Mouse (Mus musculus) cerebellum, postnatal 25 days (tissue): ENCODE results near the gene Endov.

Source experiments
- DNase-seq, 2 experiments: peaks; one replicate each; pipeline ENCODE4 v3.0.0; 2021; ENCODE audit warnings: mixed read lengths in 2 of 2

Endov gene

DNA sequence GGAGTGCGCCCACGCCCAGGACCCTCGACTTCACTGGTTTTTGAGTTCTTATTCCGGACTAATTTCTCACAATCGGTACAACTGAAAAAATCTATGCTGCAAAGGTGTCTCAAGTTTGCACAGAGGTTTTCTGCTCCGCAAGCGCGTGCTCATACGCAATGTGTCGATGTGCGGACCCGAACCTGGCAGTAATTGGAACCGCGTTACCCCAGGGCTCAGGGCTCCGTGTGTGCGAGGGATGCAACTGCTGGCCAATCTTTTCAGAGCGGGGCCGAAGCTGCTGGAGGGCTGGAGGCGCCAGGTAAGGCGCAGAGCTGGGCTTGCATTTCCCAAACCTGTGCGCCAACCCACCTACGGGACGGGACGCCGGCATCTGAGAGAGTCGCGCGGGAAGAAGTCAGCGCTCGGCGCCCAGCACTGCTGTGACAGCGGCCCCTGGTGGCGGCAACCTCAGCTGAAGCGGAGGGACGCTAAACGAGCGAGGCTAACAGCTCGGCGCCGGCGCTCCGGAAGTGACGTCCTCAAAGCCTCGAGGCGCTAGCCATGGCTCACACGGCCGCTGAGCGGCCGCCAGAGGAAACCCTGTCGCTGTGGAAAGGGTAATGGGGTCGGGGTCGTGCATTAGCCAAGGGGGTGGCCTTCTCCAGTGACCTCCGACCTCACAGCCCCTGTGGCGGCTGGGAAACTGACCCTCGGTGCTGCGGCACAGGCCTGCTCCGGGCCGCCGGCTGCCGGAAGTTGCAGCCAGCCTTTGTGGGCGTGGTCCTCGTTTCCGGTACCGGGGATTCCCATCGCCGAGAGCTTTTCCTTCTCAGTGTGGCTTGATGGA lies at the start of gene Endov:
Endov (plus strand) TSS at position 487 of the 829 bp plus-strand sequence.
- DNase-seq, result peak; percentile 100

DNA sequence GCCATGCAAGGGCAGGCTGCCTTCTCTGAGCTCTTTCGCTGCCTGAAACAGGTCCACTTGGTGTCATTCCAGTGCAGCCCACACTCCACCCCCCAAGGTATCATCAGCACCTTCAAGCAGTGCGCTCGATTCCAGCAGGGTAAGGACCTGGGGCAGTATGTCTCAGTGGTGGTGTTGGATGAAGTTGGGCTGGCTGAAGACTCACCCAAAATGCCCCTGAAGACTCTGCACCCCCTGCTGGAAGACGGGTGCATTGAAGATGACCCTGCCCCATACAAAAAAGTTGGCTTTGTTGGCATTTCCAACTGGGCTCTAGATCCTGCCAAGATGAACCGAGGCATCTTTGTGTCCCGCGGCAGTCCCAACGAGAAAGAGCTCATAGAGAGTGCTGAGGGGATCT lies 48.9 kb upstream of the Endov start:
- DNase-seq, result peak; percentile 15 to 25

DNA sequence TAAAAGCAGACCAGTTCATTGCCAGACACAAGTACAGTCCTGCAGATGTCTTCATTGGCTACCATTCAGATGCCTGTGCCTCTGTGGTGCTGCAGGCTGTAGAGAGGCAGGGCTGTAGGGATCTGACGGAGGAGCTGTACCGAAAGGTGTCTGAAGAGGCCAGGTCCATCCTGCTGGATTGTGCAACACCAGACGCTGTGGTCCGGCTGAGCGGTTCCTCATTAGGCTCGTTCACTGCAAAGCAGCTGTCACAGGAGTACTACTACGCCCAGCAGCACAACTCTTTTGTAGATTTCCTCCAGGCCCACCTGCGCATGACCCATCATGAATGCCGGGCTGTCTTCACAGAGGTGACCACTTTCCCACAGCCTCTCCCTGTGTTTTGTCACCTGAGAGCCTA lies 47.7 kb upstream of the Endov start:
- no peak for DNase-seq

DNA sequence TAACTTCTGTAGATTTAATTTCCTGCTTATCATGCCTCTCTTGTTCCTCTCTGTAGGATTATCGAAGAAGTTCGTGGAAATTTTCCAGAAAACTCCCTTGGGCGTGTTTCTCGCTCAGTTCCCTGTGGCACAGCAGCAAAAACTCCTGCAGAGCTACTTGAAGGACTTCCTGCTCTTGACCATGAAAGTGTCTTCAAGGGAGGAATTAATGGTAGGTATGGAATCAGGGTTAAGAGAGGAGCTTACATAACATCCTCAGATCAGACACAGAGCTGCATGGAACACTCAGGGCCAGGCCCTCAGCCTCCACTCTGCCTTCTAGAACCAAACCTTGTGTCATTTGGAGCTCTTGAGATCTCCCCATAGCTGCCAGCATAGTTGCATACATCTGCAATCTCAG lies 35.0 kb upstream of the Endov start:
- DNase-seq, result no peak

DNA sequence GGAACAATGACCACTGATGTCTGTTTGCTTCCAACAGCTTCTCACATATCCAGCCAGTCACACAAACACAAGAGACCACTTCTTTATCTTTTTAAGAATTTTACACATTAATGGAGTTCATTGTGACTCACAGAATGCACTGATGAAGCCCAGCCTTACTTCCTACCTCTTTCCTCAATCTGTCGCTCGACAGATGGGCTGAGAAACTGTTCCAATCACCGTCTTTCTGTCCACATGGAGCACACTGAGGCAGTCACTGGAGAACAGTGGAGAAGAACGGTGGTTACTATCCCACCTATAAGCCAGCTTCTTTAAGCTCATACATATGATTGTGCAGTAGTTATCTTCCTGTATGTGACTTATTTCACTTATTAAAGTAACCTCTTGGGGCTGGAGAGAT lies 13.3 kb upstream of the Endov start:
- no peak for DNase-seq

DNA sequence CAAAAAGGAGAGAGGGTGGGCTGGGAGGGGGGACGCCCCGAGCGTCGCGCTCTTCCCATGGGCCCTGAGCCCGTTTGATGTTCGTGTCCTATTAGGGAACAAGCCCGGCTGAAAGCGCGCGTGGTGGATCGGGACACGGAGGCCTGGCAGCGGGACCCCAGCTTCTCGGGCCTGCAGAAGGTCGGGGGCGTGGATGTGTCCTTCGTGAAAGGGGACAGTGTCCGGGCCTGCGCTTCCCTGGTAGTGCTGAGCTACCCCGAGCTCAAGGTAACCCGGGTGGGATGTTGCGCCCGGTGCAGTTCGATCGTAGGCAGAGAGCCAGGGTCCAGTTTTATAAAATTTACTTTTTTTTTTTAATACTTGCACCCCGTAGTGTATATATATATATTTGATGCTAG lies 542 bp downstream of the Endov start:
- no peak for DNase-seq

DNA sequence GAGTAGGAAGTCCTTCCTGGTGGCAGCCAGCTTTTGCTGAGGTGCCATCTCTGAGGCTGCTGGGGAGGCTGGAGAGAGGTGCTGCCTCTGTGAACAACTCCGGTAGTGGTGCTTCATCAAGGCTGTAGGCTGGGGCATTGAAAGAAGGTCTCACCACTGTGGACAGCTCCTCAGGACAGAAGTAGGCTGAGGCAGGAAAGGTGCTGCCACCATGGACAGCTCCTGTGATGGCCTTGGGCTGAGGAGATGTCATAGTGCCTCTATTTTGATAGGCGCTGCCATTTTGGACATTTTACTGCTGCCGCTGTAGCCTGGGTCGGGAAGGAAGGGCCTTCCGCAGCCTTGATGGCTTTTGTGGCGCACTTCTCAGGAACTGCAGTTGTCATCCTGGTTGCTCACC lies 1.7 kb downstream of the Endov start:
- no peak for DNase-seq

DNA sequence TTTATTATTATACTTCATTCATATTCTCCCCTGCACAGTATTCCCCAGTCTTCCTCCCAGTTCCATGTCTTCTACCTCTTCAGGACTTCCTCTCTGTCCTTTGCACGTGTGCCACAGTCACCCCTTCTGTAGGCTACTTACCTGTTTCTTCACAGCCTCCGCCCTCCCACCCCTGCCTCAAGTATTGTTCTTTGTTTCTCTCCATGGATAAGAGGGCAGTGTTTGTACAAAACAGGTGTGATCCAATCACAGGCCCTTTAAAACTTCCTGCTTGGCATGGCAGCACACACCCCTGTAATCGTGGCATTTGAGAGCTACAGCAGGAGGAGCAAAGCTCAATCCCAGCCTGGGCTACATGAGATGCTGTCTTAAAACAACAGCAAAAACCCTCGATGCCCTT lies 2.4 kb downstream of the Endov start:
- DNase-seq, result peak in 1 of 2 experiments; percentile 9

DNA sequence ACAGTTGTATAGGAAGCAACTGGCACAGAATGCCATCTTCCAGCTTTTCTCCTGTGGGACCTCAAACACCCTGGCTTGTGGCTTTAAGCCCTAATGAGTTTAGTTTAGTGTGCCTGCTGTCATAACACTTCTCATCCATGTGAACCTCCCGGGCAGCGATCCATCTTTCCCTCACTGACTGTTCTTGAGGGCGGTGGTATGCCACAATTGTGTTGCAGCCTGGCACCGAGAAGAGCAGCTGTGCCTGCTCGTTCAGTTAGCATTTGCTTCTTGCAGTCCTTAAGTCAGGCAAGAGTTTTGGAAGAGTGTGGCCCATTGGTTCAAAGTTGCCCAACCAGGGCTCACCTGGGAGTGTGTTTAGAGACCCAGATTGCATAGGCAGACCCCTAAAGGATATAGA lies 5.0 kb downstream of the Endov start:
- DNase-seq, result peak; percentile 7 to 42

DNA sequence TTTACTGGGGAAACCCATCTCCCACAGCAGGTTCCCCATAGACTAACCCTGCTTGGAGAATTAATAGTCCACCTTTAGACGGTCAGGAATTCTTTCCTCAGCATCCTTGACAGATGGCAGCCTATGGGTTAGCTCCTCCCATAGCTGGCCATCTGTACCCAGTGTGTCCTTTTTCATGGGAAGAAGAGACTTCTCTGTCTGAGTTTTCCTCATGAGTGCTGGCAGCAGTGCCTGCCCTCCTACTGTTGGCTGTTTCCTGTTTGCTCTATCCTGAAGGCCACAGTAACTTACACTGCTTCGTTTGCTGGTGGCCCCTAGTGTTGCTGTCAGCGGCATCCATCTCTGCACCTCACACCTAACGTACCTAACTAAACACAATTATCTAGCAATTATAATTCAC lies 6.3 kb downstream of the Endov start:
- DNase-seq, result peak; percentile 67 to 75

DNA sequence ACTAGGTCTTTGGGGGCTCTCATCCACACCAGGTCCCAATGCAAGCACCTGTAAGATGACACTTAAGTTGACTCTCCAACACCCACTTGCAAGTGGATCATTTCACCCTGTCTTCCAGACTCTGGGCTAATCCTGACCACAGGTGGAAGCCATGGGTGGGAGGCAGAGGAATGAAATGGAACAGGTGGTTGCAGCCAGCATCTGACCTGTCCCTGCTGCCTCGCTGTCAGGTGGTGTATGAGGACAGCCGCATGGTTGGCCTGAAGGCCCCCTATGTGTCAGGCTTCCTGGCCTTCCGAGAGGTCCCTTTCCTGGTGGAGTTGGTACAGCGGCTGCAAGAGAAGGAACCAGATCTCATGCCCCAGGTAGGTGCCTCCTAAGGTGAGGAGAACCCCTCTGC lies 8.2 kb downstream of the Endov start:
- DNase-seq, result peak; percentile 18 to 29

DNA sequence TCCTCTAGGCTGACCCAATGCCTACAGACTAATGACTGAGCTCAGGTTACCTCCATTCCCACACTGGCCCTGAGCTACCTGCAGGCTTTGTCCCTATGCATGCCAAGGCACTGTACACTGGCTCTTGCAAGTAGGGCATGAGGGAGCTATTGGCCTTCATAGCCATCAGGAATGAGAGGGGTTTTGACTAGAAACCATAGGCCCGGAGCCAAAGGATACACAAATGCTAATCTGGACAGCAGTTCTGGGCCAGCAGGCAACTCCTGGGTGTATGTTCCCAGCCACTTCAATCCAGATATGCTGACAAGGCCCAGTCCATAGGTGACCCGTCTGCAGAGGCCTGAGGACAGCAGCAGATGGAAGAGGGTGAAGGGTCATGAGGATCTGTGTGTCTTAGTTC lies 8.9 kb downstream of the Endov start:
- DNase-seq, result peak; percentile 12 to 17

DNA sequence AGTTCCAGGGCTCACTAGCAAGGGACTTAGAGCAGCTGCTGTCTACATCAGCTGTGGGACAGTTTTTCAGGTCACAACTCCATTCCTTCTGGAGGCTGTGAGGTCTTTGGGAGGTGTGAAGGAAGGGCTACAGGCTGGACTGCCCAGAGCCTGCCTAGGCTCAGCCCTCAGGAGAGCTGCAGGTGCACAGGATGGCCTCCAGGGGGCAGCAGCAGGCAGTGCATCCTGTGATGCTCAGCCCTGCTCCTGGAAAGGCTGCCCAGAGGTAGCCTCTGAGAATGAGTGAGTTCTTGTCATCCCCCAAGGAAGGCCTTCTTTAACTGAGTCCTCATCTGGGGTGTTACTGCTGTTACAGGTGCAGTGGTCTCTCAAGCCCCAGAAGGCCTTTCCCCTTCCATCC lies 12.5 kb downstream of the Endov start:
- DNase-seq, result peak; percentile 91 to 93

DNA sequence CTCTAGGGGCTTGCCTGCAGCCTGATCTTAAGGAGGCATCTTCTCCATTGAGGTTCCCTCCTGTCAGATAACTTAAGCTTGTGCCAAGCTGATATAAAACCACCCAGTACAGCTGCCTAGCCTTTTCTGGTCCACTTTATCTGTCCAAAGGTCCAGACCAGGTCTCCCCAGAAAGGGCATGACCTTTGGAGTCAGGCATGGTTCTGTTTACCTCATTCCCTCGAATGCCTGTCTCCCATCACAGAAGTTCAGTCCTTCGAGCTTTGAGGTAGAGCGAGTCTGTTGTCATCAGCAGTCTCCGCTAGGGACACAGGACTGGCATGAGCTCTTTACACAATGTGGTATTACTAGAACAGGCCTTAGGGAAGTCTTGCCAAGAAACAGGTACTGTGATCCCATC lies 15.2 kb downstream of the Endov start:
- peak in 1 of 2 experiments; percentile 10 for DNase-seq

DNA sequence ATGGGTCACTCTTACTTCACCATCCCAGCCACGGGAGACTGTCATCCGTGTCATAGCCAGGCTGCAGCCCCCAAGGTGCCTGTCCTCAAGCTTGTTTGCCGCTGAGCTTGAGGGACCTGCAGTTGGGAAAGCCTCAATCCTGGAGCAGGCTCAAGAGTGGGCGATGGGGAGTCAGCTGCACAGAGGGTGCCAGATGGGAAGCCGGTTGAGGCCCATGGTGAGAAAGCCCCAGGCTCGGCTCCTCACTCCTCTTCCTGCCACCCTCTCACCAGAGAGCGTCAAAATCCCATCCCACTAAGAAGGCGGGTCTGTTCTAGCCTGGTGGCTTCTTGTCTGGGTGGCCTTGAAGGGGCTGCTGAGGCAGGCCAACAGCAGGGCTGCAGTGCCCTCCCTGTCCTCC lies 16.6 kb downstream of the Endov start:
- peak in 1 of 2 experiments; percentile 22 for DNase-seq

DNA sequence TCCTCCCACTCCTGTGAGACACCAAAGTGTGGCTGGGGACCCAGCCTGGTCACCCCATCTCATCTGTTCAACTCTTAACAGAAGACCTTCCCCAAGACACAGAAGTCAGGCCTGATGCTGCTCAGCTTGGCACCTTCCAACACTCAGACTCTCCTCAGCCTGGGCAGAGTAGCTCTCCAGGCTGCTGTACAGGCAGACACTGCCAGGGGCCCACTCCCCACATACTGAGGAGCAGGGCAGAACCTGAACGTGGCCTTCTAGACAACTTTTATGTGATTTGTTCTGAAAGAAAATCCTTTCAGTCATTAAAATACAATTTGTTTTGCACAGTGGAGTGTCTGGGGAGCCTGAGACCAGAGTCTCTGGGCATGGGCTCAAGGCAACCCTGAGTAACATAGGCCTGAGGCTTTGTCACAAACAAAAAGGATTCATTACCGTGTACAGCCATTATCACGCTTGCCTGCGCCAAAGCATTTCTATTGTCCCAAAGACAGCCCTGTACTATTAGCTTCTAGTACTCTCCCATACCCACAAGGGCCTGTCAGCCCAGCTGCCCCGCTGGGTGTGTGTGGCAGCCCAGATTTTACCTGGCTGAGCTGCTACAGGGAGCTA lies 18.1 kb downstream of the Endov start:
- peak in 1 of 2 experiments; percentile 15 for DNase-seq

DNA sequence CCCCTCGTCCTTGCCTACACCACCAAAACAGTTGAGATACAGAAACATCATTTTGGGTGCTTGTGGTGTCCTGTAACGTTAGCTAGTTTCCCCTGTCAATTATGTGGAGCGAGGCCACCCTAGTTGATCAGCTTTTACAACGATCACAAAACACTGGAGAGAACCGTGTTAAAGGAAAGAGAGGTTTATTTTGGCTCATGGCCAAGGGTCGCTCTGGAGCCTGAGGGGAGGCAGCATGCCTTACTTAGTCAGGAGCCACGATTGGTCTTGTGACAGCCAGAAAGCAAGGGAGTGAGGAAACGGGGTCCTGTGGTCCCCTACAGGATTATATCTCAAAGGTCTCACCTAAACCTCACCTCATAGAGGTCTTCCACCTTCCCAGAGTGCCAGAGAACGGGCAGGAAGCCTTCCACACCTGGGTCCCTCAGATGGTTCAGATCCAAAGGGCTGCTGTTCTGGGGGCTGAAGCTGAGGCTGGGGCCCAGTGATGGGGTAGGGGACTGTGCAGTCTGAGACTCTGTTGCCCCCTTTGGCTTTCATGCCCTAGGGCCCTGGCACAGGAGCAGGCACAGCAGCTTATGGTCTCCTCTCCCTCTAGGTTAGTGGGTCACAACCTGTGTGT lies 22.0 kb downstream of the Endov start:
- DNase-seq, result peak in 1 of 2 experiments; percentile 36

DNA sequence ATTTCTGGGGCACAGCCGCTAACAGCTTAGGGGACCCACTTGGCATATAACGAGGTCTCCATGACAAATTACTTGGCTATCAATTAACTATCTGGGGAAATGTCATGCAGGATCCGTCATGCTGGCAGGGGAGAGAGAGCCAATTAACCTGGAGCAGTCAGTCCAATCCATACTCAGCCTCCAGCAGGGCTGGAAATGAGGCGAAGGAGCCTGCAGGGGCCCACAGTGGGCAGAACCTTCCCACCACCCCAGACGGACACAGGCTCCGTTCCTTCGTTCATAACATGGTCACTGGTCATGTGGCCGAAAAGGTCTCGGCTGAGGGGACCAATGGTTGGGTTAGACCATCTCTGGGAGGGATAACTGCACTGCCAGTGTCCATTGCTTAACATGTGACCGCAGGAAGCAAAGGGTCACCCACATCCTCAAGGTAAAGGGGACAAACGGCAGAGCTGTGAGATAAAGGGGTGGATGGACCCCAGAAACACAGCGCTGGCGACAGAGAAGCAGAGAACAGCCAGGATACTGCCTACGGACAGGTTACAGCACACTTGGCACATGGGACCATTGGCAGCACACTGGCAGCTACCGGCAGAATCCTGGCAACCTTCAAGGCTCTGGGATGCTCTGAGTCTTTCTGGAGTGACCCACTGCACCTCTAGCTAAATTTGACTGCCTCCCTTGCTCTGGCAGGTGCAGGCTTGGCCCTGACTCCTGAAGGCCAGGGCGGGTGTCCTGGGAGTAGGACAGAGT lies 23.1 kb downstream of the Endov start:
- DNase-seq, result peak; percentile 87 to 88

DNA sequence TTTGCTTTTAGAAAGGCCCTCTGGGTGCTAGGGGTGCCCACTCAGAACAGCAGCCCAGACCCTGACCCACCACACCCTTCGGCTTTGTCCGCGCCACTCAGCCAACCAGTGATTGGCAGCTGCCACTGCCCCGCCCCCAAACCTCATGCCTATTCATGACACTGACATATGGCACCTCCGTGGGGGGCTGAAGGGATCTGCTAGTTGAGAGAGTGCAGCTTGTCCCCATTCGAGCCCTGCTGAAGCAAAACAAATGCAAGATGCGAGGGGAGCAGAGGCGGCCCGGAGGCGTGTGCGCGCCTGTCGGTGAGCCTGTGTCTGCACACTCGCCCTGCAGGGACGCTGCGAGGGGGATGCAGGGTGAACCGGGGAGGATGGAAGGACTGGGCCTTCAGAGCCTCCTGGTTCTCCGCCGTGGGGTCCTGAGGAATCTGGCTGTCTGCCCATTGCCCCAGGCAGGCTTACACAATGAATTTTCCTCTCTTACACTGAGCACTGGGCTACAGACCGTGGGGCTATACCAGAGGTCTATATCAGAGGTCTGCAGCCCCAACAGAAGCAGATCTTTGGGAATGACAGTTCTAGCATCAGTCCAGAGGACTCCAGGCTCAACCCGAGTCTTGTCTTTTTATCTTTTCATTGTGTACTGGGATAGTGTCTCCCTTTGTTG lies 24.0 kb downstream of the Endov start:
- DNase-seq, result peak; percentile 99

DNA sequence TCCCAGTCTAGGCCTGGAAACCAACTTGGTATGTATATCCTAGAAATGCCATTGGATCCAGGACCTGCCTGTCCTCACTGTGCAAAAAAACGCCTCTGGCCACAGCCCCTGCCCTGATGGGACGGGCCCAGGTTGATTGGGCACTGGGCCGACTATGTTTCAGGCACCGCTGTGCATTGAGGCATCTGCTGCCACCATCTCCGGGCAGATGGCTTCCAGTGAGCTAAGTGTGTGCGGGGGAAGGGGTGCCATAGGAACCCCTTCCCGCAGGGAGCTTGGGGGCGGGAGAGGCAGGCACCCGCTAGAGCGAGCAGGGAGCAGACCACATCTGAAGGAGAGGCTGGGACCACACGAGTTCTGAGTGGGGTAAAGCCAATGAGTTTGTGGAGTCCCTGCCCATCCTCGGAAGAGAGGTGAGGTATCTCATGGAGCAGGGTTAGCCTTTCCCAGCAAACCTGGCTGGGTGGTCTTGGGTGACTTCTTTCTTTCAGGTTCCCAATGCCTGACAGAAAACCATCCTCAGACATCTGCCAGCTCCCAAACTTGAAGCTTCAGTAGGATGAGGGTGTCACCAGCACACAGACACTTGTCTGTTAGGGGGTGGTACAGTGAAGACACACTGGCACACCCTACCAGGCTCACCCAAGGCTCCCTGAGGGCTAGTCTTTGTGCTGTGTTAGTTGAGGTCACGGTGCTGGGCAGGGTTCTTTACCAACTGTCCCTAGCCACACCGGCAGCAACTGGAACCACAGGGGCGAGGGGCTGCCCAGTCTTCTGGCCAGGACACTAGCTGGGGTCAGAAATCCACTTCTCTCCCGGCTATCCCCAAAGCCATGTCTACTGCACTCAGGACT lies 24.9 kb downstream of the Endov start:
- DNase-seq, result peak; percentile 59 to 61

DNA sequence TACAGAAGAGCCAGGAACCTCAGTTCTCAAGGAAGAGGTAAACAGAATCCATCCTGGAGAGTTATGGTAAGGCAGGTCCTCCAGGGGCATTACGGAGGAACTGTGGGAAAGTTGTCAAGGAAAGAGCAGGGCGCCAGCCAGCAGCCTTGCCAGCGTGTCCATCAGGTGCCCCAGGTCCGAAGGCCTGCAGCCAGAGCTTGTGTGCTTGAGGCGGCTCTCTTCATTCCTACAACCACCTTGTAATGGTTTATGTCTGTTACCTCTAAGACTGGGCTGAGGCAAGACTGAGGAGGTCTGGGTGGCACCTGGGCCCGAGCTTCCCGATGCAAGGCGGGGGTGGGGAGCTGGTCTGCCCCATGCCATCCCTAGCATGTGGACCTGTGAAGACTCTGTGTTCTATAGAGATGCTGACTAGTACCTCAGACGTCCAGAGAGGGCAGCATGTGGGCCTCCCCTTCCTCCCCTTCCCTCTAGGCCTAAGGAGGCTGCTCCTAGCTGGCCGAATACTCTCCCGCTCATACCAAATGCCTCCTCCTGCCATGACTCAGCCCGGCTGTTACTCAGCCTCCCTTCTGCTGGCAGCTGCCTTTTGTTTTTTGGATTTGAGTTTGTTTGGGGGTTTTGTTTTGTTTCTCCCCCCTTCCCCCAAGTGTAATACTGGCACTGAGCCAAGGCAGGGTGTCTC lies 25.7 kb downstream of the Endov start:
- DNase-seq, result peak; percentile 67 to 68
